Mouse (Mus musculus) adrenal gland, postnatal 25 days (tissue): Measurements from ENCODE around the gene Npdc1. TPM values are rescaled to one million over a fixed set of nuclear protein-coding genes. Genes with fewer than 3 reads are reported as not detected.

Source experiments
- DNase-seq: peaks from one replicate; pipeline ENCODE4 v3.0.0; 2021; ENCODE audit warnings: mixed read lengths
- microRNA-seq, 2 experiments: library from miRNA; unstranded; fragments of <30 nt; microRNA quantifications; one replicate each; pipeline ENCODE4 v1.2.0; 2021
- total RNA-seq: library from RNA; stranded (reverse); gene quantifications from 2 replicates; pipeline ENCODE4 v1.2.3, GENCODE M21; 2021

Npdc1 gene
- total RNA-seq, 1 experiment from 2014 or later: 134 TPM

GRCm38 (mm10) chr2:25430395-25431233 is 31.5 kb downstream of the Npdc1 start:
- DNase-seq: no peak

- no peak for DNase-seq
Measured at GRCm38 (mm10) chr2:25431308-25431855, 32.2 kb downstream of the Npdc1 start.

- no peak for DNase-seq
Measured at GRCm38 (mm10) chr2:25432326-25433098, 33.4 kb downstream of the Npdc1 start.

GRCm38 (mm10) chr2:25433101-25433500 is 34.0 kb downstream of the Npdc1 start:
- no peak for DNase-seq

DNA sequence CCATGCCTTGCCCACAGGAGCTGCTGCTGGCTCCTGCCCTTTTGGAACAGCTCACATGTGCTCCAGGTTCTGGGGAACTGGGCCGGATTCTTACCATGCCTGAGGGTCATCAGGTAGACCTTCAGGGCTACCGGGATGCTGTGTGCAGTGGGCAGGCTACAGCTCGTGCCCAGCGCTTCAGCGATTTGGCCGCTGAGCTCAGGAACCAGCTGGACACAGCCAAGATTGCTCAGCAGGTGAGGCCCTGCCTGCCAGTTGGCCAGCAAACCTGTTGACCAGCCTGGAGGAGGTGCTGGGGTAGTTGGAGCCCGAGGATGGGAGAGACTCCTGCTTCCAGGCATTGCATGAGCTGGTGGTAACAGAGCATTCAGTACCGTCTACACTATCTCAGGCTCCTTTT is 35.1 kb downstream of the Npdc1 start:
- no peak for DNase-seq

- DNase-seq: no peak
Measured at GRCm38 (mm10) chr2:25436286-25436820, 37.2 kb downstream of the Npdc1 start.

GRCm38 (mm10) chr2:25441067-25441466 is 41.9 kb downstream of the Npdc1 start:
- no peak for DNase-seq

DNA sequence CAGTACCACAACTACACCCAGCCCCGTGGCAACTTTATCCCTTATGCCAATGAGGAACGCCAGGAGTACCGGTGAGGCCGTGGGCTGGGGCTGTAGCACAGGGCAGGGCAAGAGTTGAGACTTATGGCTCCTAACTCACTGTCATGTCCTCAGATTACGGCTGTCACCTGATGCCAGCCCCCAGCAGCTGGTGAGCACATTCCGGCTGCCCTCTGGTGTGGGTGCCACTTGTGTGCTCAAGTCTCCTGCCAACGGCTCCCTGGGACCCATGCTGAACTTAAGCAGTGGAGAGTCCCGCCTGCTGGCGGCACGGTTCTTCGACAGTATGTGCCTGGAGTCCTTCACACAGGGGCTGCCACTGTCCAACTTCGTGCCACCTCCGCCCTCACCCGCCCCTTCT is 43.5 kb downstream of the Npdc1 start:
- no peak for DNase-seq

DNA sequence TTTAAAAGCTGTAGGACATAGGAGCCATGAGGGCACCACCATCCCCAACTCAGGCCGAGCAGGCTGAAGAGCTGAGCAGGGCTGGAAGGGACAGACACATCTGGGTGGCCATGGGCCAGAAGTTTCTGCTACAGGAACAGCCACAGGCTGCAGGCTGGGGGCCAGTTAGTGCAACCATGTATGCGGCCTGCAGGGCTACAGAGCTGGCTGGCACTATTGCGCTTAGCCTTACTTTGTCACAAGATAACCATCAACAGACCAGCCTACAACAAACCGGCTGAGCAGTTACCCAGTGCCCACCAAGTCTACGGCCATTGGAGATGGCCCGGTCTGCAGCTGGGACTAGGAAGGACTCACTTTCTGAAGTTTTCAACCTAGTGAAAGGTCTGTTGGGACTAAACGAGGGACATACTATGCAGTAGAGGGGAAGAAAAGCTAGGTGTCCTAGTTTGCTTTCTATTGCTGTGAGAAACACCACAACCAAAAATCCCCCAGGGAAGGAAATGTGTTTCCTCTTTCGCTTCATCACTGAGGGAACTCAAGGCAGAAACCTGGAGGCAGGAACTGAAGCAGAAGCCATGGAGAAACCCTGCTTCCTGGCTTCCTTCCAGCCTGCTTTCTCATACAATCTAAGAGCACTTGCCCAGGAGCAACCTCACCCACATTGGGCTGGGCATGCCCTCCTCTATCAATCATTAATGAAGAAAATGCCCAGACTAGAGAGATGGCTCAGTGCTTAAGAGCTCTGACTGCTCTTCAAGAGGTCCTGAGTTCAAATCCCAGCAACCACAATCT is 51.9 kb downstream of the Npdc1 start:
- DNase-seq: no peak

DNA sequence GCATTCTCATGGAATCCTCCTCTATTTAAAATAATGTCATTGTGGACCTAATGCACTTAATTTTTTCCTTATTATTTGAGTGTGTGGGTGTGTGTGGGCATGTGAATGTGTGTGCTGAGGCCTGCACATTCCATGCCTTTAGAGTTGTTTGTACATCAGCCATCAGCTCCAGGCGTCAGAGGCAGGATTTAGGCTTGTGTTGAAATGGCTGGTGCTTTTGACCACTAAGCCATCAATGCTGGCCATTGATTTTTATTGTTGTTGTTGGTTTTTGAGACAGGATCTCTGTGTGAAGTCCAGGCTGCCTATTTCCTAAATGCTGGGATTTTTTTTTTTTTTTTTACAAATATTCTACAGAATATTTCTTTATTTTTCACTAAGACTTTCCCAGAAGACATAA is 53.8 kb downstream of the Npdc1 start:
- no peak for DNase-seq

DNA sequence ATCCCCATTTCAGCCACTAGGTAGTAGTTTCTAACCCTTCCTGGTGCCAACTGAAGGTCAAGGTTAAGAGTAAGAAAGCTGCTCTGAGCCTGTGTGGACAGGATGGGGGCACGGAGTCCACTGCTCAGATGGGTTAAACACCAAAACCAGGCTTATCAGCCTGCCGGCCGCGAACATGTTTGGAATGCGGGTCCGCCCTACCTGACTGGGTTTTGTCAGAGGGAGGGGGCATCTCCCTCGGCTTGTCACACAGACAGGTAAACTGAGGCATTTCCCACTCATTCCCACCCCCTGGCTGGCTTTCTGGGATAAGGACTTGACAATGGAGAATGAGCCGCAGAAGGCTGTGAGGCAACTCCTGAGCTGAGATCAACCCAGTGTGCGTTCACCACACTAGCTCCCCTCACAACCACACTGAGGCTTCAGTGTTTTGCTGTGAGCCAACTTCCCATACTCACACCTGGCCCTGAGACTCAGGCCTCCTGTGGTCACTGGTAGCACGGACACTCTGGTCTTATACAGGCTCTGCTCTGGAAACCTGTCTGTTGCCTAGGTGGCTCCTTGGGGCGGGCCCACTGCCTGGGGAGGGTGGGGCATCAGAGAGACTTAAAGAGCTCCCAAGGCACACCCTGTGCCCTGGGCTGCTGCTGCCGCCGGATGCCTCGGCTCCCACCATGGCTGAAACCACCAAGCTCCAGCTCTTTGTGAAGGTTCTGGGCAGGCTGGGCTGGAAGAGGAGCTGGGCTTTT is 57.2 kb downstream of the Npdc1 start, which contains the start of gene Clic3:
Gene Clic3, plus strand, starts transcription at position 634 of the 749 bp plus-strand sequence.
- DNase-seq: no peak

GRCm38 (mm10) chr2:25457022-25457896 is 58.1 kb downstream of the Npdc1 start:
- no peak for DNase-seq

DNA sequence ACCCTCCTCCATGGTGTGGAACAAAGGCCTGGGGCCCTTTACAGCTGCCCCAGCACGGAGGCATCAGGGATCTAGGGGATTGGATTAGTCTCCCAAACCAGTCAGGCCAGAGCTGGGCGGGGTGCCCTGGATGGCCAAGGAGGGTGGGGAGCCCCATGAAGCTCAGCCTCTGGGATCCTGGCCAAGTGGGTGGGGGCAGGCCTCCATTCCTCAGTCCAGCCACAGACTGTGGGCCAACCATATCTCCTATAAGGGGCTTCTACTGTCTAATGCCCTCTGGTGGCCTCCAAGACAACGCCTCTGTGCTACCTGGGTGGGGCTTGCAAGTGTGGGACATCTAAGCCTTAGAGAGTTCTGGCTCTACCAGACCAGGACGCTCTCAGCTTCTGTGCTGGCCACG is 59.8 kb downstream of the Npdc1 start:
- DNase-seq: no peak

Small RNAs within 50 kb of the gene (microRNA-seq; reads per million reads assigned to microRNA genes)
- 0.36 to 0.69 reads per million in 2 experiments for gene Mir3087

Other genes starting within 250 kb of the Npdc1 start
- gene Nrarp, start 218.6 kb upstream of the Npdc1 start, total RNA-seq: 2.2 and 4.0 TPM in 2 replicates
- 28.1 and 33.9 TPM in 2 replicates for gene Tor4a, start 202.5 kb upstream of the Npdc1 start, total RNA-seq
- 61.8 and 66.9 TPM in 2 replicates for gene Nelfb, start 187.9 kb upstream of the Npdc1 start, total RNA-seq
- gene Stpg3, start 184.7 kb upstream of the Npdc1 start, total RNA-seq: not detected in 2 replicates
- 0.46 TPM in 1 of 2 replicates, not detected in the other for gene Fam166a, start 180.6 kb upstream of the Npdc1 start, total RNA-seq
- 247 and 303 TPM in 2 replicates for gene Tubb4b, start 174.6 kb upstream of the Npdc1 start, total RNA-seq
- not detected in 2 replicates for gene Slc34a3, start 165.0 kb upstream of the Npdc1 start, total RNA-seq
- not detected in 2 replicates for gene Rnf224, start 162.6 kb upstream of the Npdc1 start, total RNA-seq
- 7.4 and 7.9 TPM in 2 replicates for gene Rnf208, start 157.1 kb upstream of the Npdc1 start, total RNA-seq
- not detected in 2 replicates for gene Cysrt1, start 156.9 kb upstream of the Npdc1 start, total RNA-seq
- gene AL732309.1, start 152.5 kb upstream of the Npdc1 start, total RNA-seq: 3.5 and 8.1 TPM in 2 replicates
- gene Tmem203, start 143.9 kb upstream of the Npdc1 start, total RNA-seq: 32.3 and 48.8 TPM in 2 replicates
- 10.0 and 10.7 TPM in 2 replicates for gene Tprn, start 136.7 kb upstream of the Npdc1 start, total RNA-seq
- gene Ssna1, start 126.9 kb upstream of the Npdc1 start, total RNA-seq: 35.1 and 47.7 TPM in 2 replicates
- gene Anapc2, start 126.9 kb upstream of the Npdc1 start, total RNA-seq: 70.9 and 95.1 TPM in 2 replicates
- not detected in 2 replicates for gene Tmem210, start 111.2 kb upstream of the Npdc1 start, total RNA-seq
- not detected in 2 replicates for gene Lrrc26, start 109.4 kb upstream of the Npdc1 start, total RNA-seq
- gene Grin1, start 80.2 kb upstream of the Npdc1 start, total RNA-seq: 9.0 and 12.6 TPM in 2 replicates
- gene Man1b1, start 67.0 kb upstream of the Npdc1 start, total RNA-seq: 53.6 and 57.9 TPM in 2 replicates
- gene Dpp7, start 43.0 kb upstream of the Npdc1 start, total RNA-seq: 24.6 and 31.8 TPM in 2 replicates
- gene Uap1l1, start 33.7 kb upstream of the Npdc1 start, total RNA-seq: 10.7 and 18.8 TPM in 2 replicates
- 1.6 and 2.1 TPM in 2 replicates for gene Sapcd2, start 27.0 kb upstream of the Npdc1 start, total RNA-seq
- gene Entpd2, start 3.5 kb upstream of the Npdc1 start, total RNA-seq: 2.4 and 3.7 TPM in 2 replicates
- not detected in 2 replicates for gene Fut7, start 23.9 kb downstream of the Npdc1 start, total RNA-seq
- gene Abca2, start 29.4 kb downstream of the Npdc1 start, total RNA-seq: 24.9 and 40.5 TPM in 2 replicates
- not detected in 2 replicates for gene Clic3, start 57.5 kb downstream of the Npdc1 start, total RNA-seq
- gene Paxx, start 61.7 kb downstream of the Npdc1 start, total RNA-seq: 32.6 and 41.0 TPM in 2 replicates
- 3.6 and 3.8 TPM in 2 replicates for gene Ptgds, start 70.7 kb downstream of the Npdc1 start, total RNA-seq
- not detected in 2 replicates for gene Lcn12, start 94.6 kb downstream of the Npdc1 start, total RNA-seq
- gene Fbxw5, start 101.4 kb downstream of the Npdc1 start, total RNA-seq: 99.9 and 103 TPM in 2 replicates
- gene C8g, start 102.4 kb downstream of the Npdc1 start, total RNA-seq: 1.7 and 3.3 TPM in 2 replicates
- 29.2 and 30.2 TPM in 2 replicates for gene Traf2, start 147.6 kb downstream of the Npdc1 start, total RNA-seq
- 270 and 317 TPM in 2 replicates for gene Edf1, start 158.5 kb downstream of the Npdc1 start, total RNA-seq
- gene Mamdc4, start 175.5 kb downstream of the Npdc1 start, total RNA-seq: 4.6 and 17.3 TPM in 2 replicates
- 42.8 and 60.5 TPM in 2 replicates for gene Phpt1, start 175.9 kb downstream of the Npdc1 start, total RNA-seq
- 1.6 and 2.6 TPM in 2 replicates for gene Ajm1, start 182.4 kb downstream of the Npdc1 start, total RNA-seq
- gene Rabl6, start 209.2 kb downstream of the Npdc1 start, total RNA-seq: 108 and 118 TPM in 2 replicates
- not detected in 2 replicates for gene Ccdc183, start 218.3 kb downstream of the Npdc1 start, total RNA-seq
- 28.8 and 36.9 TPM in 2 replicates for gene Tmem141, start 222.7 kb downstream of the Npdc1 start, total RNA-seq
- gene Fcna, start 228.7 kb downstream of the Npdc1 start, total RNA-seq: 2.6 and 2.7 TPM in 2 replicates